Mouse (Mus musculus): Measurements from ENCODE around the gene Olfr452. TPM values are rescaled to one million over a fixed set of nuclear protein-coding genes. Genes with fewer than 3 reads are reported as not detected.

The Olfr452 gene
- polyA plus RNA-seq (2015; fragmentation: Nextera tagmentation; extraction: Ambion mirVana) = not detected in 2 replicates

GRCm38 (mm10) chr6:42784793-42785192 lies at the start of gene Olfr452:
Gene Olfr452, plus strand, starts transcription at chr6:42785093.
- no peaks in the 10 kb centered on the region for H3K9me3 ChIP-seq (ENCODE audit: low read length)
- no peak for ATAC-seq

GRCm38 (mm10) chr6:42739071-42739470 lies 45.8 kb upstream of the Olfr452 start, which contains the start of gene Olfr453:
Gene Olfr453, plus strand, starts transcription at chr6:42739371.
- WGBS = 91% methylated on average over 1 of the region's 1 CpGs
- H3K4me1 ChIP-seq (ENCODE audit: insufficient read depth, low read depth, low read length) = no peaks in the 10 kb centered on the region
- no peak within 1 kb of the TSS for H3K27ac ChIP-seq (ENCODE audit: low read length)
- no peak within 1 kb of the TSS for H3K9ac ChIP-seq (replicated peaks; ENCODE audit: low read depth)
- no peak within 1 kb of the TSS for H3K4me2 ChIP-seq (replicated peaks; ENCODE audit: low read depth, low read length)
- H3K36me3 ChIP-seq (ENCODE audit: insufficient read depth, low read length) = no peaks in the 10 kb centered on the region
- TF ChIP-seq CTCF (IDR thresholded peaks at IDR 0.05) (no peak), EP300 (IDR thresholded peaks at IDR 0.05) (no peak)
- no peaks in the 10 kb centered on the region for H3K9me3 ChIP-seq (ENCODE audit: low read length)
- H3K27me3 ChIP-seq (replicated peaks; ENCODE audit: insufficient read depth, low read length) = no peaks in the 10 kb centered on the region
- ATAC-seq = no peak
- no peak for DNase-seq (ENCODE audit: low spot score)
- H3K4me3 ChIP-seq (ENCODE audit: low read depth, low read length) = no peak within 1 kb of the TSS

More at GRCm38 (mm10) chr6:42784793-42785192, at the start of gene Olfr452:
- no peak for DNase-seq (ENCODE audit: low spot score)
- H3K4me1 ChIP-seq (ENCODE audit: insufficient read depth, low read depth, low read length) = no peaks in the 10 kb centered on the region
- TF ChIP-seq CTCF (IDR thresholded peaks at IDR 0.05) (no peak), EP300 (IDR thresholded peaks at IDR 0.05) (no peak)
- no peak within 1 kb of the TSS for H3K27ac ChIP-seq (ENCODE audit: low read length)
- H3K27me3 ChIP-seq (replicated peaks; ENCODE audit: insufficient read depth, low read length) = no peaks in the 10 kb centered on the region
- no peaks in the 10 kb centered on the region for H3K36me3 ChIP-seq (ENCODE audit: insufficient read depth, low read length)
- no peak within 1 kb of the TSS for H3K4me3 ChIP-seq (ENCODE audit: low read depth, low read length)
- H3K9ac ChIP-seq (replicated peaks; ENCODE audit: low read depth) = no peak within 1 kb of the TSS
- no peak within 1 kb of the TSS for H3K4me2 ChIP-seq (replicated peaks; ENCODE audit: low read depth, low read length)

- Histone ChIP-seq H3K4me2 (replicated peaks; ENCODE audit: low read depth, low read length) (no peak overlapping the region), H3K36me3 (ENCODE audit: insufficient read depth, low read length) (no peaks in the 10 kb centered on the region), H3K9ac (replicated peaks; ENCODE audit: low read depth) (no peak overlapping the region), H3K27ac (ENCODE audit: low read length) (no peak overlapping the region), H3K4me1 (ENCODE audit: insufficient read depth, low read depth, low read length) (no peaks in the 10 kb centered on the region), H3K27me3 (replicated peaks; ENCODE audit: insufficient read depth, low read length) (no peaks in the 10 kb centered on the region), H3K9me3 (ENCODE audit: low read length) (no peaks in the 10 kb centered on the region), H3K4me3 (ENCODE audit: low read depth, low read length) (no peak overlapping the region)
- 68% methylated on average over 5 of the region's 5 CpGs for WGBS
- no peak for TF ChIP-seq EP300 (IDR thresholded peaks at IDR 0.05)
- no peak for DNase-seq (ENCODE audit: low spot score)
- no peak for ATAC-seq
Measured at GRCm38 (mm10) chr6:42742303-42742702, 42.6 kb upstream of the Olfr452 start.

GRCm38 (mm10) chr6:42747846-42748245 lies 37.0 kb upstream of the Olfr452 start:
- no peak for TF ChIP-seq CTCF (IDR thresholded peaks at IDR 0.05)
- TF ChIP-seq EP300 (IDR thresholded peaks at IDR 0.05) = no peak
- no peak overlapping the region for H3K4me2 ChIP-seq (replicated peaks; ENCODE audit: low read depth, low read length)

GRCm38 (mm10) chr6:42756104-42756503 lies 28.8 kb upstream of the Olfr452 start, which contains the start of gene Olfr38:
Gene Olfr38, plus strand, starts transcription at chr6:42756404.
- DNase-seq (ENCODE audit: low spot score) = no peak

More at GRCm38 (mm10) chr6:42747846-42748245, 37.0 kb upstream of the Olfr452 start:
- Histone ChIP-seq H3K36me3 (ENCODE audit: insufficient read depth, low read length) (no peaks in the 10 kb centered on the region), H3K4me3 (ENCODE audit: low read depth, low read length) (no peak overlapping the region), H3K4me1 (ENCODE audit: insufficient read depth, low read depth, low read length) (no peaks in the 10 kb centered on the region), H3K9ac (replicated peaks; ENCODE audit: low read depth) (no peak overlapping the region), H3K27me3 (replicated peaks; ENCODE audit: insufficient read depth, low read length) (no peaks in the 10 kb centered on the region), H3K9me3 (ENCODE audit: low read length) (no peaks in the 10 kb centered on the region), H3K27ac (ENCODE audit: low read length) (no peak overlapping the region)
- DNase-seq (ENCODE audit: low spot score) = no peak
- no peak for ATAC-seq

GRCm38 (mm10) chr6:42777066-42777465 lies 7.8 kb upstream of the Olfr452 start:
- WGBS = 85% methylated on average over 1 of the region's 1 CpGs
- Histone ChIP-seq H3K4me2 (replicated peaks; ENCODE audit: low read depth, low read length) (no peak overlapping the region), H3K4me1 (ENCODE audit: insufficient read depth, low read depth, low read length) (no peaks in the 10 kb centered on the region), H3K27ac (ENCODE audit: low read length) (no peak overlapping the region), H3K9ac (replicated peaks; ENCODE audit: low read depth) (no peak overlapping the region), H3K9me3 (ENCODE audit: low read length) (no peaks in the 10 kb centered on the region), H3K36me3 (ENCODE audit: insufficient read depth, low read length) (no peaks in the 10 kb centered on the region), H3K27me3 (replicated peaks; ENCODE audit: insufficient read depth, low read length) (no peaks in the 10 kb centered on the region), H3K4me3 (ENCODE audit: low read depth, low read length) (no peak overlapping the region)
- ATAC-seq (no peak), DNase-seq (ENCODE audit: low spot score) (no peak)
- TF ChIP-seq EP300 (IDR thresholded peaks at IDR 0.05) (no peak), CTCF (IDR thresholded peaks at IDR 0.05) (no peak)

More at GRCm38 (mm10) chr6:42756104-42756503, 28.8 kb upstream of the Olfr452 start, which contains the start of gene Olfr38:
- 83% methylated on average over 1 of the region's 1 CpGs for WGBS
- Histone ChIP-seq H3K4me2 (replicated peaks; ENCODE audit: low read depth, low read length) (no peak within 1 kb of the TSS), H3K27me3 (replicated peaks; ENCODE audit: insufficient read depth, low read length) (no peaks in the 10 kb centered on the region), H3K9me3 (ENCODE audit: low read length) (no peaks in the 10 kb centered on the region), H3K9ac (replicated peaks; ENCODE audit: low read depth) (no peak within 1 kb of the TSS), H3K4me3 (ENCODE audit: low read depth, low read length) (no peak within 1 kb of the TSS), H3K36me3 (ENCODE audit: insufficient read depth, low read length) (no peaks in the 10 kb centered on the region), H3K4me1 (ENCODE audit: insufficient read depth, low read depth, low read length) (no peaks in the 10 kb centered on the region), H3K27ac (ENCODE audit: low read length) (no peak within 1 kb of the TSS)
- no peak for ATAC-seq
- TF ChIP-seq EP300 (IDR thresholded peaks at IDR 0.05) = no peak

Measured in lung, postnatal 0 days (tissue).